ENCODE assay signal across 7 mouse cellular contexts in the genomic region with DNA sequence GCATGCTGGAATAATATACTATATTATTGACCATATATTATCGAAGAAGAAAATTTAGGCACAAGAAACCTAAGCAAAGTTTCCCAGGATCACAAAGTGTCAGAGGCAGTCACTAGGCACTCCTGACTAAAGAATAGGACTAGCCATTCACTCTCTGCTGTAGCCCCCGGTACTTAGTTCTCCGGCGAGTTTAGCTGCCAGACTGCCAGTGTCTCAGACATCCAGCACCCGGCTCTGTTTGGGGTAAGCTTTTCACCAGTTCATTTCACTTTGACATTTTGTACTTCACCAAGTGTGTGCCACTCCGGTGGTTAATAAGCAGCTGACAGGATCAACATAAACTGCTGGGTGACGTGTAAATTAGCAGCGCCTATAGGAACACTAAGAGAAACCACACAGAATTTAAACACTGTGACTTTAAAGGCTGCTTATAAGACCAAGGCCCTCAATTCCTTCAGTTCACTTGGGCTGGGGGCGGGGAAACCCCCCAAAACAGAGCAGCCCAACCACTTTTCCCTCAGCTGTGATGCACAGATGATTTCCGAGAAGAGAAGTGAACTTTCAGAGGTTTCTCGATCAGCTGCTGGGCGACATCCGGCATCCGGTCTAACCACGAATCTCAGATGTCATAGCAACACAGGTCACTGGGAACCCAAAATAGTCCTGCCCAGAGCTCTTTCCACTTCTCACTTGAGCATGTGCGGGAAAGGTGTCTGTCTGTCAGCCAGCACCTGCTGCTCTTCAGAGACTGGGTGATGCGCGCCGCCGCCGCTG.
DNase-seq lines count a peak whose midpoint lies in the region; ATAC-seq lines count a peak whose summit lies in the region.

No protein-coding gene starts in this region.

- H3K9ac ChIP-seq in limb, embryonic 13.5 days = no peak overlapping the region
- H3K9ac ChIP-seq in heart, embryonic 15.5 days = no peak overlapping the region

- no peak overlapping the region for H3K4me3 ChIP-seq in limb, embryonic 13.5 days
- no peak overlapping the region for H3K4me3 ChIP-seq in limb, embryonic 10.5 days
- H3K4me3 ChIP-seq in heart, embryonic 15.5 days = peak overlapping the region; percentile 24

- 0 out of 2 replicates have a peak overlapping the region, but pooled peaks have one; percentile 4 for H3K4me2 ChIP-seq in limb, embryonic 13.5 days (replicated peaks)
- peak overlapping the region; percentile 58 for H3K4me2 ChIP-seq in heart, embryonic 15.5 days

- no peak; the same call in 1 of the 2 replicates for ATAC-seq in limb, embryonic 13.5 days (ENCODE audit: low FRiP score, low read depth)
- 0 out of 2 replicates have a peak, but pooled peaks have one; percentile 53 for ATAC-seq in heart, embryonic 15.5 days (replicated peaks; ENCODE audit: insufficient number of reproducible peaks, insufficient read depth, low FRiP score, low read depth)

- no peak for DNase-seq in limb, embryonic 10.5 days (ENCODE audit: low spot score)
- DNase-seq in cerebellum, adult 8-10 months = peak; percentile 26
- DNase-seq in lung, postnatal 25 days (ENCODE audit: low spot score) = peak; percentile 84
- peak; percentile 20 for DNase-seq in right cerebral cortex, postnatal 4 days
- DNase-seq in adrenal gland, postnatal 4 days (ENCODE audit: low spot score in 2 of 2) = no peak

- H3K27me3 ChIP-seq in limb, embryonic 13.5 days = no peaks in the 10 kb centered on the region
- H3K27me3 ChIP-seq in limb, embryonic 10.5 days (ENCODE audit: low read depth, poor library complexity, severe bottlenecking) = no peaks in the 10 kb centered on the region
- H3K27me3 ChIP-seq in heart, embryonic 15.5 days = no peaks in the 10 kb centered on the region

- 65% methylated on average over 21 of the region's 21 CpGs for WGBS in limb, embryonic 13.5 days
- WGBS in limb, embryonic 10.5 days = 85% methylated on average over 21 of the region's 21 CpGs
- 45% methylated on average over 21 of the region's 21 CpGs for WGBS in heart, embryonic 15.5 days

- H3K9me3 ChIP-seq in limb, embryonic 13.5 days = no peaks in the 10 kb centered on the region
- H3K9me3 ChIP-seq in limb, embryonic 10.5 days (replicated peaks) = no peaks in the 10 kb centered on the region
- no peaks in the 10 kb centered on the region for H3K9me3 ChIP-seq in heart, embryonic 15.5 days (replicated peaks)

- H3K27ac ChIP-seq in limb, embryonic 13.5 days = no peak overlapping the region
- no peak overlapping the region for H3K27ac ChIP-seq in limb, embryonic 10.5 days
- H3K27ac ChIP-seq in heart, embryonic 15.5 days = no peak overlapping the region

- H3K4me1 ChIP-seq in limb, embryonic 13.5 days = peaks cover 26% of the 10 kb centered on the region
- H3K4me1 ChIP-seq in limb, embryonic 10.5 days = peaks cover 32% of the 10 kb centered on the region
- H3K4me1 ChIP-seq in heart, embryonic 15.5 days (replicated peaks) = peaks cover 4% of the 10 kb centered on the region; the same call in 1 of the 2 replicates

- no peaks in the 10 kb centered on the region for H3K36me3 ChIP-seq in limb, embryonic 13.5 days
- H3K36me3 ChIP-seq in limb, embryonic 10.5 days = no peaks in the 10 kb centered on the region
- no peaks in the 10 kb centered on the region for H3K36me3 ChIP-seq in heart, embryonic 15.5 days

Comparison
In these comparisons a context has a peak if more than half of its experiments do, and no peak if none do; other contexts are left out.
1. DNase-seq: peak in cerebellum, adult 8-10 months (single experiment), lung, postnatal 25 days (single experiment) and right cerebral cortex, postnatal 4 days (single experiment); none in limb, embryonic 10.5 days (single experiment) and adrenal gland, postnatal 4 days (0 of 2).